Mouse (Mus musculus): ENCODE data around the gene Tspan3. TPM values are rescaled to one million over a fixed set of nuclear protein-coding genes. Genes with fewer than 3 reads are reported as not detected.

Gene Tspan3
- total RNA-seq (2021): 100 to 1,000 TPM; 233 to 244 TPM

DNA sequence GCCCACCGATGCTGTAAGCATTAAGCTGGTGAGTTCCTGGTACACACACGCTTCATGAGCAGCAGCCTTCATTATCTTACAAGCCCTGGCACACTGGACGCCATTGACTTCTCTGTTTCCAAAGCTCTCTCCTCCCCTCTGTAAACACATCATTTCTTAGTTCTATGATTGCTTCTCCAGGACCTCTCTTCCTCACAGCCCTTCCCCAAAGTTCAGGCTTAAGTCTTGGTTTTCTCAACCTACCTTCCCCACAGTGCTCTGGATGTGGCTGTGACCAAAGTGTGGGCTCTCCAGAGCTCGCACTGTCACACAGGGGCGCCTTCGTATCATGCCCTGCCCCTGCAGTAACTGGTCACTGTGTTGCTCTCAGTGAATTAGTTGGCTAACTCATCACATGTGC is at the start of gene Tspan3:
Gene Tspan3 (minus strand): TSS at position 101 of the 400 bp plus-strand sequence.
- no peak for DNase-seq

DNA sequence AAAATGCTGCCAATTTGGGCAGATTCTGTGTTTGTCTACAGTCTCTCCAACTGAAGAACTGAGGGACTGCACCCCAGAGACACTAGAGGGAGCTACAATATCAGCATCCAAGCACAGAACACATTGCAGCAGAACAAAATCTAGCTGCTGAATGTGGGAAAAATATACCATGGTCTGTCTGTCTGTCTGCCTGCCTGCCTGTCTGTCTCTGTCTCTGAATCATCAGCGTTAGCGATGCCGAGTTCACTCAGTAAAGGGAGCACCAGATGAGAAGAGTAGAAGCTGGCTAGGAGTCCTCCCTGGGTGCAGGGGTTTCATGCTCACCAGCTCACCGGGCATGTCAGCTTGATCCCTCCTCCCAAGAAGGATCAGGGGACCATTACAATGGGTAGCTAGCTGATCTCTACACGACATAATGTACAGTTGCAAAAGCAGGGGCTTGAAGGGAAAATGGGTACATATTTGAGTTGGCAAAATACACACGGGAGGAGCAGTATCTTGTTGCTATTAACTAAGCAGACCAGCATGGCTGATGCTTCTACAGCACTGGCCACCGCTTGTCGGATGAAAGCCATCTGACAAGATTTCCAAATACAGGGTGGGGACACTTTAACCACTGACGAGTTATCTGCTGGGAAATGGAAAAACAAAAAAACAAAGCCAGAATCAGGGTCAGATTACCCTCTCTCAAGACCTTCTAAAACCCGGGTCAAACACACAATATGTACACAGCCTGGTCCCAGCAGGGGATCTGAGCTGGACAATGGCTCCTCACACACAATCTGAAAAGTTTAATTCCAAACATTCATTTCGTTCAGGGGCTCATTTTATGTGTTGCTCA is 48.4 kb upstream of the Tspan3 start:
- DNase-seq: peak; percentile 58

DNA sequence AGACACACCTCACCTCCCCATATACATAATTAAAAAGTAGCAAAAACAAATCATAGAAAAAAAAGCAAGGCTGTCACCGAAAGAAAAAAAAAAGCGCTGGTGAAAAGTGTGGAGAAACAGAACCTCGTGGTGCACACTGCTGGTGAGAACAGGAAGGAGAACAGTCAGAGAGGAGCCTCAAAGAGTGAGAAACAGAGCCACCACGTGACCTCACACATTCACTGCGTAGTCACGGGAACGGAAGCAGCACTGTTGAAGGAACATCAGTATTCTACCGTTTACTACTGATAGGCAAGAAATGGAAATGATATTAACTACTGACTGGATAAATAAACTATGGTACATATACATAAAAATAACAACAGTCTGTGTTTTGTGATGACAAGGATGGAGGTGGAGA is 43.5 kb upstream of the Tspan3 start:
- DNase-seq: no peak

DNA sequence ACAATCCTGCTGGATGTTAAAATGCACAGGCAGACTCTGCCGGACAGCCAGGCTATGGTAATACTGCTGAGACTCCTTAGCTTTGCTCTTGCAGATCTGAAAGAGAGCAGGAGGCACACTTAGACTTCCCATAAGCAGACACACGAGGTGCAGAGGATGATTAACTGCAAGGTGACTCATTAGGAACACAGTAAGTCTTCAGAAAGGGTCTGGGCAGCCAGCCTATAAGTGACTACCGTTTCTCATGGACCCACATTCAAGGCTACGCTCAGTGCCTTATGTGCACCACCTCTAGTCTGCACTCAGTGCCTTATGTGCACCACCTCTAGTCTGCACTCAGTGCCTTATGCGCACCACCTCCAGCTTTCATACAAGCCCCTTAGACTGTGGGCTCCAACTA is 42.2 kb upstream of the Tspan3 start:
- no peak for DNase-seq

DNA sequence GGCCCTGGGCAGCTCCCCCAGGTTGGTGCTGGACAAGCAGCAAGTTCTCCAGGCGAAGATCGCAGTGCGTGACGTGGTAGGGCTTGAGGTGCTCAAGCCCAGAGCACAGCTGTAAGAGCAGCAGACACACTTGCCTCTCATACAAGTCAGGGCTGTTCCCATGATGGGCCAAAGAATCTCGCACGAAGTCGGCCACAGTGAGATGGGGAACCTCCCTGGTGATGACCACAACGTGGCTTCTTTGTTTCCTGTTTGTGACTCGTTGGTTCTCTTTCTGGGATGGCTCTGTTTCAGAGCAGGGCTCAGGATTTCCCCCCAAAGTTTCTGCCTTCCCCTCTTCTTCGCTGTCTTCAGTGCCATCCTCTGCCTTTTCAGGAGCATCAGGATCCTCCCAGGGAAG is 41.8 kb upstream of the Tspan3 start:
- DNase-seq: no peak

DNA sequence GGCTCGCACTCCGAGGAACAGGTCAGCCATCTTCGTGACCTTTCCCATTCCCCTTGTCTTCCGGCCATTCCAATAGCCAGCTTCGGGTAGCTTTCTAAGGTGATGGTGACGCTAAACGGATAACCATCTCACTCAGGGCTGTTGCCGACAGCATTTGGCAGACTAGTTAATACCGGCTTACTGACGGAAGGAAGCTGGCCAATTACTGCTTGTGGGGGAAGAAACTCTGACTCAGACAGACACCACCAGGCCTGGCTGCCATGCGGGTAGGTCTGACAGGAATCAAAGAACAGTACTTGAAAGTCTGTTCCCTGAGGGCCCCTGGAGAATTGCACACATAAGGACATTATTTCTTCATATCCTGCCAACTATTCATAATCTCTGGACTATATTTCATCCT is 40.1 kb upstream of the Tspan3 start:
- DNase-seq: no peak

DNA sequence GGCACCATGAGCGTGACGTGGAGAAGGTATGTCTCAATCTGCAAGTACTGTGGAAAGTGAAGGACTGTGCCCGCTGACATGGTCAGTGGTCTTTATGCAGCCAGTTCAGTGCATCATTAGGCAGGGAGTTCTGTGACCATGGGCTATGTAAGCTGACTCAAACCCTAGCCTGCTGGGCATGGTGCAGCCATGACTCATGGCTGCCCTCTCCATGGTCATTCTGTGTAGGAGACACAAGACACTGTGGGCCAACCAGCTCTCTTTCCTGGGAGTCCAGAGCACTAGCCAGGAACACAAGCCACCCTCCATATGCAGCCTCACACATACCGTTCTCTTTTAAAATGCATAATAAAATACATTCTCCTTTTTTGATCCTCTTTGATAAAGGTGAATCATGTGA is 39.0 kb upstream of the Tspan3 start:
- no peak for DNase-seq

DNA sequence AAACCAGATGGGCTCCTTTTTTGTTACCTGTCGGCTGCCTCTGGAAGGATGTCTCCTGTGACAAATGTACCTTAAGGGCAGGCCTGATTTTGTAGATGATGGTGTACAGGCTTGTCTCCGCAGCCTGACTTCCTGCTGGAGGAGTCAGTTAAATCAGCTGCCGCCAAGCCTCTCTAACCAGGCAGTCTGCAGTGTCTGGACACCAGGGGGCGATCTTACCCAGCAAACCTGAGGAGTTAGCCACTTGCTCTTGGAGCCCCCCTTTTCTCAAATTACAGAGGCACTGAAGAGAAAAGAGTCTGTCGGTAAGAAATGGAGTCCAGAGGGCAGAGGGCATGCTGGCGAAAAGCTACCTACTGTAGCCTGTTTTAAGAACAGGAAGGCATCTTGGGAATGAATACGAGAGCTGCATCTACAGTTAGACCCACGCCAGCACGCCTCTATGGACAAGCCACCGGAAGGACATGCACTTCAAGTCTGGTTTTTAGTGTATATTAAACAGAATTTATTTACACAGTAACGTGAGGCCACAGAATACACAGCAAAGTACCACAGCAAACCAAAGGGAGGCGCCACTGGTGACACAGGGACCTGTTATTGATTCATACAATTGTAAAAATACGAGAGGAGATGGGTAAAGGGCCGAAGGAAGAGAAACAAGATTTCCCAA is 35.5 kb upstream of the Tspan3 start:
- peak; percentile 93 for DNase-seq

DNA sequence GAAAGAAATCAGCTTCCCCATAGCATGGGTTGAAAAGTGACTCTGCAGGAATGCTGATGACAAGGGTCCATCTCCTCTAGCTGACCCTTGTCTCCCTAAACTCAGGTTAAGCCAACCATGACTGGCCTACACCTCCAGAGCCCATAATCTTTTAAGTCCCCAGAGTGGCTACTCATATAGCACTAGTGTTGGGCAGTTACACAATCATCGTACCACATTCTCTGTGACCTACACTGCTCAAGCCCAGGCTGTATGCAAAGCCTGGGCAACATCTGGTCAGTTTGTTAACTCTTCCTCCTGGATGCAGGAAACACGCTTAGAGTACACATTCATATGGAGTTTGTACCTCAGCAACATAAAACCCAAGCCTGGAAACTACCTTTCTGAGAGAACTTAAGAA is 34.9 kb upstream of the Tspan3 start:
- no peak for DNase-seq

DNA sequence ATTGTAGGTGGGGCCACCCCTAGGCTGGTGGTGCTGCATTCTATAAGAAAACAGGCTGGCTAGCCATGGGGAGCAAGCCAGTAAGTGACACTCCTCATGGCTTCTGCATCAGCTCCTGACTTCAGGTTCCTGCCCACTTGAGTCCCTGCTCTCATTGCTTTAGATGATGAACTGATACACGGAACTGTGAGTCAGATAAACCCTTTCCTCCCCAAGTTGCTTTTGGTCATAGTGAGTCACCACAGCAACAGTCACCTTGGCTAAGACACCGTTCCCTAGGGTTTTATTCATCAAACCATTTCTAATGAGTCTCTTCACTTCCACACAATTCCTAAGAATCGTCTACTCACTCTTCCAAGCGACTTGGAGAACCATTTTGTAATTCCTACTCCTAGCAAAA is 31.6 kb upstream of the Tspan3 start:
- no peak for DNase-seq

DNA sequence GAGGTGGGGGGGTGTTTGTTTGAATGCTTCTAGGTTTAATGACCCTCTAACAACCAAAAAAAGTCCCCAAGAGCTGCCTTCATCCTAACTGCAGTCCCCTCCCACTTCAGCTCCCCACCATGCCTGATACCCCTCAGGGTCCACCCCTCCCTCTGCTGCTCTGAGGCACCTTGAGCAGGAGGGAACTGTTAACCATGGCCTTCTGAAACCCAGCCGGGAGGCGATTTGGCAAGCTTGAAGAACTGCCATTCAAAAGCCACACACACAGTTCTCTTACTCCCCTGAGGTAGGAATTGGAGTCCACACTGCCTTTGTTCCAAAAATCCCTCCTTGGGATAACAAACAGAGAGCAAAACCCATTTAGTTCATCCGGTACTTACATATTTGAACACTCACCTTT is 29.9 kb upstream of the Tspan3 start:
- DNase-seq: no peak

DNA sequence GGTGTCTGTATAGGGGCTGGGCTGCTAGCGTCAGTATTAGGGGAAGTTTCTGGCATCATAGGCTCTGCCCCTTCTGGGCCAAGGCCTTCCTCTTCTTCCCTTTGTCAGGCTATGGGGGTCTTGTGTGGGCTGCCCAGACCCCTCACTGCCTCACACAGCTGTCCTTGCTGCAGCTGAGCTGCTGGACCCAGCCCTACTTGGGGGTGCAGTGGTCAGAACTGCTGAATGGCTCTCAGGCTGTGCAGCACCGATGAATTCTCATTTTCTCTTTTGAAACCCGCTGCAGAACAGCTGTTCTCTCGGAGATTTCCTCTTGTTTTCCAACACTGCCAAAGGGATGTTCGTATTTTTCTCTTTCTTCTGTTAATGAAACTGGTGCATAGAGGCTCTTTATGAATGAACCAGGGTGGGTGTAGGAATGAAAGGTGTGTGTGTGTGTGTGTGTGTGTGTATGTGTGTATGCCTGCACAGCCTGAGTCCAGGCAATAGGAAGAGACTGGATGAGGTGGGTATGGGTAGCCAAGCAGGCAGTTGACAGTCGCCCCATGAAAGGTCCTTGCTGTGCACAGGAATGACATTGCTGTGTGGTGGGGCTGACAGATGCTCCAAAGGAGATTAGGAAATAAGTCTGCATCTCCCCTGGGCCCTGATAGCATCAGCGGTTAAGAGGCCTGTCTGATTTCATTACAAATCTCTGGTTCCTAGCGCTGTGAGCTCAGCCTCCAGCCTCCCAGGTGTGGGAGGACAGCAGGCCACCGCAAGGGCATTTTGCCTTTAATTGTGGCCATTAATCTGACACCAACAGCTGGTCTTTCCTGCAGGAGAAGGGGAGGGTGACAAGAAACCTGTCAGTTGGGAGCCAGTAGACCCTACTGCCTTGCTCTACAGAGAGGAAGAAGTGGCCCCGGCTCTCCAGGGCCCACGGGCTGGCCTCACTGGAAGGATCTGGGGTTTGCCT is 26.5 kb upstream of the Tspan3 start:
- DNase-seq: no peak

DNA sequence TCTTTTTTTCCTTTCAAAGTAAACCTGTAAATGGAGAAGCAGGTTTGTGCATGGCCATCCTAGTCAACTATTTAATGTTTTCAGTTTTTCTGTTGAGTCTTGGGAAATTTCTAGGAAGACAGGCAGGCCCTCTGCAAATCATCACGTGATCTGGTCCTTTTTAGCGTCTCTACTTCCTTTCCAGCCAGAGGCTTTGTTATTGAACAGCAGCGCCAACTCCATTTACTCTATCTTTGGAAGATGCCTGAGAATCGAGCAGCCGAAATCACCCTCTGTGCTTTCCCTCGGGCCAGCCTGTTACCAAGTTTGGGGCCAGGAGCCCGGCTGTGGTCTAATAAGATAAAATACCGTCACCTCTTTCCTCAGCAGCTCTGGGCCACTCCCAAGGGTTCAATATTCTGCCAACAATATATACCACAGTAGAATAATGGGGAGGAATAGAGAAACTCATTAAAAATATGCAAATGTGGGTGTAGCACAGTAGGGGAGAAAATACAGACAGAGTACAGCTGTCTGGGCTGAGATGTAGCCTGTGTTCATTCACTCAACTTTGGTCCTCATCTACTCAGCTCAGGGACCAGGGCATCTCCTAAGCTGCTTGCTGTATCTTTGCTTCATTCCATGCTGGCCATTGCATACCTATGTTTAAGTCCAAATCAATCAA is 15.0 kb upstream of the Tspan3 start:
- DNase-seq: peak; percentile 23

DNA sequence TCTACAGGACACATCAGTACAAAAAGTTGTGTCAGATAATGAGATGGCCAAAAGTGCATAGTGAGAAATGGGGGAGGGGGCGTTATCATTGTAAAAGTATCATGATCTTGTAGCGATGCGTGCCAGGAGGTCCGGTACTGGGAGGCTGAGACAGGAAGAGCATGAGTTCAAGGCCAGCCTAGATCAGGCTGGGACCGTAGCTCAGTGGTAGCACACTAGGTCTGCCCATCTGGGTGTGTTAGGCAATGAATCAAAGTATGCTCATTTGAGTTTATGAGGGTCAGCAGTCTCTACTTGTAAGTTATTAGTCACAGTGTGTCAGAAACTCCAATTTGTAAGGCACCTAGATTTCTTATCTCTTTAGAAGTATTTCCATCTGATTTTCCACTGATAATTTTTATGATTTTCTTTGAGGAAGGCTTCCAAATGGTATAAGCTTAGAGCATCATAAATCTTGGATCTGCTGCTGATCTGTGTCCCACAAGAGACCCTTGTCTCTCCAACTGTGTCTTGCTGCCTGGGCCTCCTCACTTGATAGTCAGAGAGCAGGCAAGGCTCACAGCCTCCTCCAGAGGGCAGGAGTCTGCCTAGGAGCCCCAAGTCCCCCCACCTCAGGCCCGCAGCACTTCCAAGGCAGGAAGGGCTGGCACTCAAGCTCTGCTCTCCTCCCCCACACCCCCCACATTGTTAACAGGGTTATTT is 14.3 kb upstream of the Tspan3 start:
- peak; percentile 45 for DNase-seq

DNA sequence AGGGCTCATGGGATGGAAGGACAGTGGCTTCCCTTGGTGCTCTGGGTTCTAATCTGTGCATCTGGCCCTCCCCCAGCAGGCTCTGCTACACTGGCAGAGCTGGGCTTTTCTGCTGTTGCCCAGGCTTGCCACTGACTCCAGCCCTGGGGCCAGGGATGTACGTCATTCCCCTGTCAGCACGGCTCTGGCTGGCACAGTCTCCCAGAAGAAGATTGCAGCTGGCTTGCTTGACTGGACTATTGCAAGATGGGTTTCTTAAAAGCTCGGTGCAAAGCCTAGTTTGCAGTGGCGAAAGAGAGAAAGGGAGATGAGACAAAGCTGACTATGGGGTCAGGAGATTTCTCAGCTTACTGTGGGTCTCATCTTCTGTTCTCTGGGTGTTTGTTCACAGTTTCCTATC is 12.1 kb upstream of the Tspan3 start:
- DNase-seq: peak; percentile 26

DNA sequence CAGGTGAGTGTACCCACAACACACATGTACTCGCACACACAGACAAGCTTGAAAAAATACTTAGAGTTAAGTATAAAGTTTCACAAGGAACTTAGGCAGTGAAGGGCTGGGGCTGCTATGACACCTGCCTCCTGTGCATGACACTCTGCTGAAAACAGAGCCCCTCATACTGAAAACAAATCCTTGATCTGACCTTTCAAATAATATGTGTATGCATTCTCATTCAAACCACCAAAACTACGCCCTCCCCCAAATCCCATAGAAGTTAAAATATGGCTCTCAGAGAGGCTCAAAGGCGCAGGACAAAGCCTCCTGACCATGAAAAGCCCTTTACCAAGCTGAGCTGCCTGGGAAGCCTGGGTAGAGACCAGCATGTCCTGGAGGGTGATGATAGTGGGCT is 10.0 kb upstream of the Tspan3 start:
- no peak for DNase-seq

DNA sequence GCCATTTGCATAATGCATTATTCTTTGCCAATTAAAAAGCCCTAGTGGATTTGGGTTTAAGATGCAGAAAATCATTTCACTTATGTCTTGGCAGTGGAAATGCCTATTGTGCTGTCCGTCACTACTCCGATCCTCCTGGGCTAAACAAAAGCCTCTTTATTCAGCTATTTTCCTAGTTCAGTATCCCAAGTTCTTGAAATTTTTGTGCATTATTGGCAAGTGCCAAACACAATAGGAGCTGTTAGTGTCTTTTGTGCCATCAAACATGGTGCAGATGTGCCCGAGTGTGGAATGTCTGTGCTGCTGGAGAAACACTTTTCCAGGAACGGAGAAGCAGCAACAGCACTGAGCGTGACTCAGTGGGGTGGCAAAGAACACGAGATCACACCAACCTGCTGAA is 2.4 kb upstream of the Tspan3 start:
- no peak for DNase-seq

DNA sequence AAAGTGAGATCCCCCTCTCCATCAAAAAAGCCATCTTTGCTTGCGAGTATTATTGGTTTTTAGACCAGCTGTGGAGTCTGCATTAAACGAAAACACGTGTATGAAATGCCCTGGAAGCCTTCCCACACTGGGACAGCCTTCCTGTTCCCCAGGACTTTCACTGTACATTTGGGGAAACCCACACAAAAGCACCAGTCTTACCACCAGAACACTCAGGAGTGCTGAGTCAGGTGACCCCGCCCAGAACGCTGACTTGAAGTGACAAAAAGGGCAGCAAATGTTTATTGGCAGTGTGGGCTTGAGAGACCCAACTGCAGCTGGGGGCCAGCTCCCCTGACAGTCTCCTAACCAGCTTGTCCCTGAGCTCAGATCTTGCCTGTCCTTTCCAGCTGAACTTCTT is 884 bp upstream of the Tspan3 start:
- DNase-seq: no peak

DNA sequence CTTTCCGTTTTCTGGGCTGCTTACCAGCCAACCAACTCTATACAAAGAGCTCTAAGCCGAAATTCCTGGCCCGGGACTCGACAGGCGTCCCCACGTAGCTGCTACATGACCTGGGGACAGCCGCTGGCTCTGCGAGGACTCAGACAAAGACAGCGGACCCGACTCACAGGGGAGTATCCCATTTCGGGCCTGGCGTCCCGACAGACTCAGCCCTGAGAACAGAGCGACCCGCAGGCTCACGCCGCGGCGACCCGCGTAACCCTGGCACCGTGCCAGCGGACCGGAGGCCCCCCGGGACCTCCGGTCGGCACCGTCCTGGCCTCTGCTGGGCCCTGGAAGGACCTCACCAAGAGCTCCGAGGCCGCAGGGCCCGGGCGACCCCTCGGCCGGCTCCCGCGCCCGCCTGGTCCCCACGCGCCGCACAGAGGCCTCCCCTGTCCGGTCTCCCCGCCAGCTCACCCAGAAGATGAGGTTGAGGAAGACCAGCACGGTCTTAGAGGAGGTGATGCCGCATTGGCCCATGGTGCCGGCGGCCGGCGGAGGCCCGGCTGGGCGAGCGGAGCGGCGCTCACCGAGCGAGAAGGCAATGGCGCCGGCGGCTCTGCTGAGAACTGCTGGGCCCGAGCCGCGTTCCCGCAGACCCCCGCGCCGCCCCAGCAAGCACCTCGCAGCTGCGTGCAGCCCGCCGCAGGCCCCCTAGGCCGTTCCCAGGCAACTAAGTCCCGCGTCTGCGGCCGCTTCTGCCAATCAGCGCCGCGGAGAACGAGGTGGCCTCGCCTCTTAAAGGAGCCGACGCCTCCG is 4.7 kb downstream of the Tspan3 start:
- peak; percentile 92 for DNase-seq

DNA sequence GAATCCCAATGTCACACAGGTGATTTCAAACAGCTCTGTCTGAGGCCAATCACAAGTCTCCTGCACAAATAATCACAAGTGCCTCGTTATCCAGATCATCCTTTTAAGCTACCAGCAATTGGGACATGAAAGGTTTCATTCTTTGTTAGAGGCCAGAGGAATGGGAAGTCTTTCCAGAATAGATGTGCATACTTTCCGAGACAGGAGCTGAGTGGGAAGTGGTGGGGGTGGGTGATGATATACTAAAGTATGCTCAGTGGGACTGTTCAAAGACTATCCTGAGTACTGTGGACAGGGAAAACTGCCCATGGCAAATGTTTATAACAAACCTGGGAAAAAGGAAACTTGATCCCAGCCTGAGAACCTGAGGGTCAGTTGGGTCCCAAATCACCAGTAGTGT is 5.8 kb downstream of the Tspan3 start:
- no peak for DNase-seq

DNA sequence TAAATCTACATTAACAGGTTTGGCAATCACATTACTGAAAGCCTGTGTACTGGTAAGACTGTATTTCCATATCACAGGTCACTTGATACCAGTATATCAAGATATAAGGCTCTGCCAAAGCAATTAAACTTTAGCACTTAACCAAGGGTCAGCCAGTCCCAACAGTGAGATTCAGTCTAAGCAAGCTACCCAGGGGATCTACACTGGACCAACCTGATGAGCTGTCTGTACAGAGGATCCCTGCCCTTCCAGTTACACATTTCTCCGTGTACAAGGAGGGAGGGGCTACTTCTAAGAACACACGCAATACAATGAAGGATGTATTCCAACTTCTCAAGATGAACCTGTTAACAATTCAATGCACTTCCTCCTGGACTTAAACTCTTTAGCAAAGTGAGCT is 7.2 kb downstream of the Tspan3 start:
- no peak for DNase-seq
